Mouse (Mus musculus) T-helper 17 cell (primary cell): ENCODE measurements around the gene Zbtb37.

Experiments used
- in situ Hi-C, 2 experiments: fragments of 300-600 bp; cut with MboI, MseI; formaldehyde crosslinking; loops; 1 replicate in 1 of 2; 2 replicates in 1 of 2; pipeline ENCODE4 v1.15.1; 2025; ENCODE audit warnings: high pct_unique_total_duplicates in 2 of 2

Gene Zbtb37

GRCm38 (mm10) chr1:160980021-160980420, 54.6 kb downstream of the Zbtb37 start:
- in situ Hi-C loops = loop anchor here in 1 of 2 experiments (5.0 kb wide), 1 partner anchor 42 kb away; no protein-coding TSS in a partner anchor

GRCm38 (mm10) chr1:160978071-160978735, 56.4 kb downstream of the Zbtb37 start, which contains the start of gene Serpinc1:
TSS of gene Serpinc1 (plus strand) at chr1:160978585.
- in situ Hi-C loops = no loop called here

- in situ Hi-C loops = no loop called here
Measured at GRCm38 (mm10) chr1:160968643-160969042, 66.0 kb downstream of the Zbtb37 start.

GRCm38 (mm10) chr1:160967268-160967667, 67.4 kb downstream of the Zbtb37 start:
- in situ Hi-C loops = no loop called here

- in situ Hi-C loops = no loop called here
Measured at GRCm38 (mm10) chr1:160963199-160963598, 71.5 kb downstream of the Zbtb37 start.
